Mouse (Mus musculus) spleen, postnatal 10 days (tissue): ENCODE measurements around the gene Zfp46.

Experiments used
- DNase-seq, 2 experiments: peaks; one replicate each; pipeline ENCODE4 v3.0.0; 2021 to 2022; ENCODE audit warnings: low spot score in 2 of 2

Gene Zfp46

DNA sequence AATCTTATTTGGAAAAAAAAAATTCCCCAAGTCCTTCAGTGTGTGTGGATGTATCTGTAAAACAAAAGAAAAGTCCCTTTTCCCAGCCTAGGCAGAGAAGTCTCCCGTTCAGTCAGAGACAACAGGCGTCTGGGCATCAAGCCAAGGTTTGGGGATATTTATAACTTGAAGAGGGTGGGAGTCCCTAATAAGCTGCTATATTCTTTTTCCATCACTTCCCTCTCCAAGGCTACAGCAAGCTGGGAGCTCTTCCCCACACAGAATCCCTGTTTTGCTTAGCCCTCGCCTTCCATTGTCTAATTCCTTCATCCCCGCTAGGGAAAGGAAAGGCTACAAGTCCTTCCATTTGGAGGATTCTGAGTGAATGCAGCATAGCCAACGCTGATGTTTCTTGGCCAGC is at the start of gene Zfp46:
Gene Zfp46 (plus strand): TSS at position 229 of the 400 bp plus-strand sequence.
- peak in 1 of 2 experiments; percentile 46 for DNase-seq

DNA sequence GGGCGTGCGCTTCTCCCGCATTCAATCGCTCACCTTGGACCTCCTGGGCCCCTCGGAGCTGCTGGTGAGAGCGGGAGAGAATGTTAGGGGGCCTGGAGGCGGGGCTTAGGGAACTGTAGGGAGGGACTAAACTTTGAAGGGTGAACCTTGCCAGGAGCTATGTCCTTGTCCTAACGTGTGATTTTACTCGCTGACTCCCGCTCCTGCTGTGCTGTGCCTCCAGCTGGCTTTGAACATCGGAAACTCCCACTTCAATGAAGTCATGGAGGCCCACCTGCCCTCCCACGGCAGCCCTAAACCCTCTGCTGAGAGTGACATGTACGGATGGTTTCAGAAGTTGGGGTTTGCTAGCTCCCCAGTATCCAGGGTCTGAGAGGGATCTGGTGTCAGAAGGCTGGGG is 45.8 kb upstream of the Zfp46 start:
- DNase-seq: no peak

GRCm38 (mm10) chr4:136239111-136239510 is 45.4 kb upstream of the Zfp46 start:
- DNase-seq: no peak

GRCm38 (mm10) chr4:136239622-136240021 is 44.9 kb upstream of the Zfp46 start:
- DNase-seq: peak; percentile 69 to 88

- DNase-seq: no peak
These were observed 44.4 kb upstream of the Zfp46 start for GRCm38 (mm10) chr4:136240123-136240522.

DNA sequence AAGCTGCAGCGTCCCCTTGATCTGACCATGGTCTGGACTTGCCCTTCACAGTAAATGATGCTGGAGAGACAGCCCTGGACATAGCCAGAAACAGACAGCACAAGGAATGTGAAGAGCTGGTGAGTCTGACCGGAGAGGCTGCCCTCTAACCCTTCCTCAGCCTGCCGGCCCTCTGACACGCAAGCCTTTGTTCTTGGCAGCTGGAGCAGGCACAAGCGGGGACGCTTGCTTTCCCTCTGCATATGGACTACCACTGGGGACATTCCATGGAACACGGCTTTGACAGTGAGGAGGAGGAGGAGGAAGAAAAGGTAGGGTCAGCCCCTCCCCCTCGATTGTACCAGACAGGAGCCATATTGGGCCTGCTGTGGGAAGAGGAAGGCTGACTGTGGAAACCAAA is 43.5 kb upstream of the Zfp46 start:
- DNase-seq: no peak

DNA sequence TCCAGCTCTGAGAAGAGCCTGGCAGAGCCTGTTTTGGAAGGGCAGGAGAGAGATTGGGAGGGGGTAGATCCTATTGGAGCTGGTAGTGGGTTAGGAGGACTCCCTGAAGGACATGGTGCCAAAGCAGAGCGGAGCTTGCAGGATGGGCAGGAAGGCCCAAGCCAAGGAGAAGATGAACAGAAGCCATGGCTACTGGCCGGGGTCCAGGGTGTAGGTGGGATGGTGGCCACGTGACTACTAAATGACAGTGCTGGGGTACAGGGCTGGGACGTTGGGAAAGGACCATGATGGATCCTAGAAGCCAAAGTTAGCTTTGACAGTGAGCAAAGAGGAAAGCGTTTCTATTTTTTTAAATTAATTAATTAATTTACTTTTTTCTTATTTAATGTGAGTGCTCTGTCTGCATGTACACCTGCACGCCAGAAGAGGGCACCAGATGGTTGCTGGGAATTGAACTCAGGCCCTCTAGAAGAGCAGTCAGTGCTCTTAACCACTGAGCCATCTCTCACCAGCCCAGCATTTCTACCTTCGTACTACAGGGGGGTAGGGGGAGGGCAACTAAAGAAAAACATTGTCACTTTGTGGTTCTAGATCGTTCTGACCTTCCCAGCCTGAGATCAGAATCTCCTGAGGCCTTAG is 42.3 kb upstream of the Zfp46 start:
- DNase-seq: peak in 1 of 2 experiments; percentile 60

GRCm38 (mm10) chr4:136242728-136243127 is 41.8 kb upstream of the Zfp46 start:
- DNase-seq: no peak

DNA sequence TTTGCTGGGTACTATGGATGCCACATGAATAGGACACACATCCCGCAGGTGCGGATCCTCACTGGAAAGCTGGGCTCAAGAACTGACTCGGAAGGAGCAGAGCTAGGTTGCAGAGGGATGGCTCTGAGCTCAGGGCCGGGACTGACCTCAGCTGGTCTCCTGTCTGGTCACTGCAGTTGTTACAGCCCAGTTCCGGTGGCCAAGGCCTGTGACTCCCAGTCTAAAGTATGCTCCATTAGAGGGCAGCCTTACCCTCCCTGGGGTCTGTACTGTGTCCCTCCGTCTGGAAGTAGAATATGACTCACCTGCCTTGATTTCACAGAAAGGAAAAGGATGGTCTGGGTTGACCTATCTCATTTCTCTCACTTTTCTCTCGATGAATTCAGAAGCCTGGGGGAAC is 40.3 kb upstream of the Zfp46 start:
- DNase-seq: no peak

- no peak for DNase-seq
These were observed 38.8 kb upstream of the Zfp46 start for GRCm38 (mm10) chr4:136245681-136246080.

DNA sequence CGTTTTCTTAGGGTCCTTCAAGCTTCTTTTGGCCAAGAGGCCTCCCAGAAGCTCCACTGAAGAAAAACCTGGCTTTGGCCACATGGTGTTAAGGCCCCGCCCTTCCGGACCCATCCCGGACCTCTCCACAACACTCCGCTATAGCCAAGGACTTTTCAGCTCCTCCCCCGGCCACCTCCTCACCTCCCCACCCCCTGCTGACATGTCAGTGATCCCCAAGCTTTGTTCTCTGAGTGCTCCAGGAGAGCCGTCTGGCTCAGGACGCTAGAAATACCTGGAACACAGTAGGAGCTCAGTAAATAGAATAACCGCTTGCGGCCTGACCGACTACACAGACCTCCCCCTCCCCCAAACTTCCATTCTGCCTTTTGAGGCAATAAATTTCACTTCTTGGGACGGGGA is 37.9 kb upstream of the Zfp46 start:
- DNase-seq: no peak

- no peak for DNase-seq
These were observed 37.1 kb upstream of the Zfp46 start for GRCm38 (mm10) chr4:136247386-136247728.

DNA sequence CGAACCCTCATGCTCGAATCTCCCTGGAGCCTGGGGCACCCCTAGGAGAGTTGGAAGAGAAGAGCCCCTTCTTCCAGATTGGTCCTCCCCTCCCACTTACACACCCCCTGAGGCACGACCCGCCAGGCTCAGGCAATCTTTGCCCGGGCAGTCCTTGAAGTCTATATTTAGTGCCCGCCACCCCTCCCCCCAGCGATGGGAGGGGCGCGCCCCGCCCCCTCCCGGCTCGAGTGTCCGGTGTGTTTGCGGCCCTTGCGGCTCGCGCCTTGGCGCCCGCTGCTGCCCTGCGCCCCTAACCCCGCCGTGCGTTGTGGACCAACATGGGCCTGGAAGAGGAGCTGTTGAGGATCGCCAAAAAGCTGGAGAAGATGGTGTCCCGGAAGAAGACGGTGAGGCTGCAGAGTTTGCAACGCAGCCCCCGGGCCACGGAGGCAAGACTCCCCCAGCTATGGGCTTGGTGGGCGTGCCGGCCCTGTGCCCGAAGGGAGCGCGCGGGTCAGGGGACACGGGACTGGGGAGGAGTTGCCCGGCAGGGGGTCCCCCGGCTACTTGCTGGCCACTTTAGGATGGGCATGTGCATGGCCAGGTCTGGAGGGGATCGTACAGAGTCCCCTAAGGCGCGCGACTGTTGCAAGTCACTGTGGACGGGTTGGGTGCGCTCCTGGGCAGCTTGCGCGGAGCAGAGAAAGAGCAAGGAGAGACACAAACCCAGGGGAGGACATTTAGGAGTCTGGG is 36.6 kb upstream of the Zfp46 start, which contains the start of gene Tcea3:
Gene Tcea3 (plus strand): TSS at position 1 of the 735 bp plus-strand sequence.
- no peak for DNase-seq

DNA sequence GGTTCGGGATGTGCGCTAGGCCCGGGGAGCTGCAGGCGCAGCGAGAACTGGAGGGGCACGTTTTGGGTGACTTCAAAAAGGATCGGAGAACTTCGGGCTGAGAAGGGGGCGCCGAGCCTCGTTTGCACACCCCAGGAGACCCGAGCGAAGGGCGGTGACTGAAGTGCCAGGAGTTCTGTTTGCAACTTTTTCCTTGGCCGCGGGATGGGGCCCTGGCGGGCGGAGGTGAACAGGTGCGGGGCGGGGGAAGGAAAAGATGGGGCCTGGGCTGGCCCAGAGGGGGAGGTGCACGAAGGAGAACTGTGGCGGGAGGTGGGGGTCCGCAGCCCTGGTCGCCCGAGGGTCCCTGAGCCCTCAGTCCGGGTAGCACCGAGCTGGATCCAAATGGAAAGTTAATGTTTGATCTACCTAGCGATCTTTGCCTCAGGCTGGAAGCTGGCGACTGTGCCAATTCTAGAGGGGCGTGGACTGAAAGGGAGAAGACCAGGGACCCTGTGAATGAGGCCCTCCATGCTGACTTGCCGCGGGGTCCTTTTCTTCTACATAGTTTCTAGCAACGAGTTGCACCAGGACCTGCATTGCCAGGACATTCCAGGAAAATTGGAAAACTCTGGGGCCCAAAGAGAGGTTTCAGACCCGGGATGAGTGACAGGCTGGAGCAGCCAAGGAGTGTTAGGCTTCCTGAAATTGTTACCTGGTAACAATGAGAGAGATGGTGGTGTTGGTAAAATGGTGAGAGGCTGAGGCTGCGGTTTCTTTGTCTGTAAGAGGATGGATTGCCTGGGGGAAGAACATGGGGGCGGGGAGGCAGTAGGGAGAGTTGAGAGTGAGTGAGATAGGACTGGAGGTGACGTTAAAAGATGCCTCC is 35.8 kb upstream of the Zfp46 start:
- no peak for DNase-seq

- DNase-seq: no peak
These were observed 35.2 kb upstream of the Zfp46 start for GRCm38 (mm10) chr4:136249332-136249647.

- DNase-seq: no peak
These were observed 34.7 kb upstream of the Zfp46 start for GRCm38 (mm10) chr4:136249780-136250179.

GRCm38 (mm10) chr4:136255919-136256318 is 28.6 kb upstream of the Zfp46 start:
- DNase-seq: no peak

GRCm38 (mm10) chr4:136256696-136257095 is 27.8 kb upstream of the Zfp46 start:
- no peak for DNase-seq

- DNase-seq: no peak
These were observed 24.6 kb upstream of the Zfp46 start for GRCm38 (mm10) chr4:136259916-136260315.

DNA sequence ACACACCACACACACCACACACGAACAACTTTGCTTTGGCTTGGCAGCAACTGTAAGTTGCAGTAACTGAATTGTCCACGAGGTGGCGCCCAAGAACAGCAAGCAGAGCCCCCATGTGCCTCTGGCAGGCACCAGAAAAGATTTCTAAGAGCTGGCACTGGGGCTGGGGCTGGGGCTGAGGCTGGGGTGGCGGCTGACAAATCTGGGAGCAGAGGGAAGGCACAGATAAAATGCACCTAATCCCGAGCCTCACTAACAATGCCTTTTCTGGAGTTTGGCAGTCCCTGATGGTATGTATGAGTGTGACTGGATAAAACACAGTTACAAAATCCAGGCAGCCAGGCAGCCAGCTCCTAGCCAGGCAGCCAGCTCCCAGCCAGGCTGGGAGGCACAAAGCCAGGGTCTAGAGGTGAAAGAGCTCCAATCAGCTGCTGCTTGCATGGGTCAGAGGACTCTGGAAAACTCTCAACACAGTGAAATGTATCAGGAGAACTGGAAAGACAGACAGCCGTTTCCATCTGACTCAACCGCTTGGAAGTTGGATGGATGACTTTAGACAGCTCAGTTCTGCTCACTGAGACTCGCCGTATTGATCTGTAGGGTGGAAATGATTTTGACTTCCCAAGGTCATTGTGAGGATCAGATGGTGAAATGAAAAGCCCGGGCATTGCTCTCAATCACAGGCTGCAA is 23.8 kb upstream of the Zfp46 start:
- DNase-seq: peak; percentile 85 to 92

- no peak for DNase-seq
These were observed 22.6 kb upstream of the Zfp46 start for GRCm38 (mm10) chr4:136261912-136262311.

GRCm38 (mm10) chr4:136263555-136263954 is 20.9 kb upstream of the Zfp46 start:
- DNase-seq: no peak
